In the genomic region with DNA sequence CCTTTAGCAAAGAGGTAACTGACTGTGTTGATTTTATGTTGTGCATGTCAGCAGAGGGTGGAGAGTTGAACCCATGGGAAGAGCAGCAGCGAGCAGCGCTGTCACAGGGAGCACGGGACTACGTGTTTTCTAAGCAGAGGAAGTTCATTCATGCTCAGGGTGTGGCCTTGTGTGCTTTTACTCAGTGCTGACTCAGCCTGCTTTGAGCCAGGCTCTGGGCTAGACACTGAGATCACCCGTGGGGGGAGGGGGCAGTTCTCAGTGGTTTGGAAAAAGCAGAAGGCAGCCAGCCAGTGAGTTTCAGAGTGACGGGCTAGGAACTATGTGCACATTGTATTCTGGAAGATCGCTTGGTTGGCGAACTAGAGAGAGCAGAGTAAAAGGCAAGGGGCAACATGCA, we compare ENCODE assay signal across 9 mouse cellular contexts.
A peak's percentile ranks its signal among the peaks of the same experiment; 100 is the strongest.
DNase-seq lines count a peak whose midpoint lies in the region; ATAC-seq and TF ChIP-seq lines count a peak whose summit lies in the region.
"Had no signal": no experiment of that assay in that cellular context is flagged by ENCODE, and none has a peak within 500 bp of the region (broad histone marks: within the 10 kb centered on the region; RNA-seq: fewer than 3 reads in every experiment).

No protein-coding gene starts in this region.

- WGBS in hindbrain, postnatal 0 days: 58% methylated on average over 8 of the region's 8 CpGs
- 67% methylated on average over 8 of the region's 8 CpGs for WGBS in hindbrain, embryonic 16.5 days
- 64% methylated on average over 8 of the region's 8 CpGs for WGBS in heart, embryonic 14.5 days
- 60% methylated on average over 8 of the region's 8 CpGs for WGBS in lung, embryonic 15.5 days
- WGBS in spleen, adult 2 months: 22% methylated on average over 8 of the region's 8 CpGs
- 75% methylated on average over 8 of the region's 8 CpGs for WGBS in hindbrain, embryonic 14.5 days

- H3K27ac ChIP-seq in hindbrain, postnatal 0 days: no peak overlapping the region
- no peak overlapping the region for H3K27ac ChIP-seq in hindbrain, embryonic 16.5 days (ENCODE audit: low read depth, low read length)
- no peak overlapping the region for H3K27ac ChIP-seq in heart, embryonic 14.5 days (replicated peaks in 1 of 2; ENCODE audit: control insufficient read depth in 1 of 2, insufficient read depth in 1 of 2, low read depth in 2 of 2, low read length in 2 of 2)
- H3K27ac ChIP-seq in lung, embryonic 15.5 days: no peak overlapping the region
- H3K27ac ChIP-seq in spleen, adult 2 months (ENCODE audit: insufficient read depth, low read length): no peak overlapping the region
- no peak overlapping the region for H3K27ac ChIP-seq in hindbrain, embryonic 14.5 days
- H3K27ac ChIP-seq: neural tube, embryonic 13.5 days had no signal

- H3K4me3 ChIP-seq in hindbrain, postnatal 0 days (ENCODE audit: low read length): no peak overlapping the region
- H3K4me3 ChIP-seq in hindbrain, embryonic 16.5 days (ENCODE audit: low read length): no peak overlapping the region
- no peak overlapping the region for H3K4me3 ChIP-seq in heart, embryonic 14.5 days (ENCODE audit: control insufficient read depth in 1 of 2, insufficient read depth in 1 of 2, low read depth in 1 of 2, low read length in 2 of 2)
- no peak overlapping the region for H3K4me3 ChIP-seq in lung, embryonic 15.5 days
- no peak overlapping the region for H3K4me3 ChIP-seq in spleen, adult 2 months (ENCODE audit: extremely low read depth, insufficient read depth, insufficient read length)
- H3K4me3 ChIP-seq in hindbrain, embryonic 14.5 days (replicated peaks; ENCODE audit: low read length): no peak overlapping the region
- H3K4me3 ChIP-seq: neural tube, embryonic 13.5 days had no signal

- H3K27me3 ChIP-seq in hindbrain, postnatal 0 days (ENCODE audit: insufficient read depth, low read length): no peaks in the 10 kb centered on the region
- H3K27me3 ChIP-seq in hindbrain, embryonic 16.5 days (replicated peaks; ENCODE audit: control insufficient read depth, insufficient read depth, low read length): no peaks in the 10 kb centered on the region
- no peaks in the 10 kb centered on the region for H3K27me3 ChIP-seq in heart, embryonic 14.5 days (ENCODE audit: control insufficient read depth, insufficient read depth, low read length)
- H3K27me3 ChIP-seq in lung, embryonic 15.5 days: no peaks in the 10 kb centered on the region
- no peaks in the 10 kb centered on the region for H3K27me3 ChIP-seq in spleen, adult 2 months (ENCODE audit: control insufficient read depth, insufficient read depth, low read length)
- H3K27me3 ChIP-seq in hindbrain, embryonic 14.5 days (ENCODE audit: control insufficient read depth, insufficient read depth, low read length): no peaks in the 10 kb centered on the region
- H3K27me3 ChIP-seq: neural tube, embryonic 13.5 days had no signal

- no peak overlapping the region for H3K9ac ChIP-seq in hindbrain, postnatal 0 days (replicated peaks; ENCODE audit: low read length)
- no peak overlapping the region for H3K9ac ChIP-seq in hindbrain, embryonic 16.5 days (ENCODE audit: low read depth, low read length)
- H3K9ac ChIP-seq in heart, embryonic 14.5 days (ENCODE audit: low read length): no peak overlapping the region
- H3K9ac ChIP-seq in lung, embryonic 15.5 days: no peak overlapping the region
- no peak overlapping the region for H3K9ac ChIP-seq in hindbrain, embryonic 14.5 days
- H3K9ac ChIP-seq: neural tube, embryonic 13.5 days had no signal

- H3K4me2 ChIP-seq in hindbrain, postnatal 0 days (ENCODE audit: low read depth, low read length): no peak overlapping the region
- no peak overlapping the region for H3K4me2 ChIP-seq in hindbrain, embryonic 16.5 days (ENCODE audit: low read length)
- no peak overlapping the region for H3K4me2 ChIP-seq in heart, embryonic 14.5 days (ENCODE audit: low read length)
- no peak overlapping the region for H3K4me2 ChIP-seq in lung, embryonic 15.5 days
- H3K4me2 ChIP-seq in hindbrain, embryonic 14.5 days (replicated peaks): no peak overlapping the region
- H3K4me2 ChIP-seq: neural tube, embryonic 13.5 days had no signal

- TF ChIP-seq POLR2A in spleen, adult 2 months (IDR thresholded peaks at IDR 0.05; ENCODE audit: low read depth, low read length): no peak

- ATAC-seq in hindbrain, postnatal 0 days: no peak
- no peak for ATAC-seq in hindbrain, embryonic 16.5 days
- 0 out of 2 replicates have a peak, but pooled peaks have one; percentile 35 for ATAC-seq in heart, embryonic 14.5 days (ENCODE audit: insufficient number of reproducible peaks, insufficient read depth, low FRiP score, low read depth)
- ATAC-seq in lung, embryonic 15.5 days (ENCODE audit: borderline replicate concordance, extremely low read depth, low FRiP score, low TSS enrichment): peak; percentile 46; the same call in 1 of the 2 replicates
- ATAC-seq in hindbrain, embryonic 14.5 days (ENCODE audit: low FRiP score): no peak

- TF ChIP-seq CTCF in hindbrain, postnatal 0 days (IDR thresholded peaks at IDR 0.05; ENCODE audit: low read depth): no peak
- no peak for TF ChIP-seq CTCF in spleen, adult 2 months (IDR thresholded peaks at IDR 0.05; ENCODE audit: extremely low read depth, insufficient read depth, insufficient read length, insufficient replicate concordance)

- no peaks in the 10 kb centered on the region for H3K9me3 ChIP-seq in hindbrain, postnatal 0 days (ENCODE audit: low read length)
- no peaks in the 10 kb centered on the region for H3K9me3 ChIP-seq in hindbrain, embryonic 16.5 days (ENCODE audit: control insufficient read depth, low read length)
- H3K9me3 ChIP-seq in heart, embryonic 14.5 days (ENCODE audit: control insufficient read depth, low read length): no peaks in the 10 kb centered on the region
- no peaks in the 10 kb centered on the region for H3K9me3 ChIP-seq in lung, embryonic 15.5 days
- no peaks in the 10 kb centered on the region for H3K9me3 ChIP-seq in hindbrain, embryonic 14.5 days (ENCODE audit: control insufficient read depth, low read length)
- H3K9me3 ChIP-seq: neural tube, embryonic 13.5 days had no signal

- no peaks in the 10 kb centered on the region for H3K36me3 ChIP-seq in hindbrain, postnatal 0 days (ENCODE audit: insufficient read depth, low read length)
- H3K36me3 ChIP-seq in hindbrain, embryonic 16.5 days (ENCODE audit: control insufficient read depth, insufficient read depth, low read length): no peaks in the 10 kb centered on the region
- H3K36me3 ChIP-seq in heart, embryonic 14.5 days (ENCODE audit: control insufficient read depth, insufficient read depth, low read length): no peaks in the 10 kb centered on the region
- H3K36me3 ChIP-seq in lung, embryonic 15.5 days: no peaks in the 10 kb centered on the region
- H3K36me3 ChIP-seq in spleen, adult 2 months (ENCODE audit: control insufficient read depth, insufficient read depth, low read length): no peaks in the 10 kb centered on the region
- no peaks in the 10 kb centered on the region for H3K36me3 ChIP-seq in hindbrain, embryonic 14.5 days (replicated peaks; ENCODE audit: control insufficient read depth, insufficient read depth)
- H3K36me3 ChIP-seq: neural tube, embryonic 13.5 days had no signal

- H3K4me1 ChIP-seq in hindbrain, postnatal 0 days (ENCODE audit: insufficient read depth, low read length): peaks cover 29% of the 10 kb centered on the region
- peaks cover 26% of the 10 kb centered on the region for H3K4me1 ChIP-seq in hindbrain, embryonic 16.5 days (ENCODE audit: control insufficient read depth, insufficient read depth, low read depth, low read length)
- H3K4me1 ChIP-seq in heart, embryonic 14.5 days (ENCODE audit: control insufficient read depth in 2 of 2, insufficient read depth in 2 of 2, low read length in 2 of 2): peaks cover 12 to 14% of the 10 kb centered on the region in 2 experiments
- peaks cover 25% of the 10 kb centered on the region for H3K4me1 ChIP-seq in lung, embryonic 15.5 days
- H3K4me1 ChIP-seq in spleen, adult 2 months (ENCODE audit: control insufficient read depth, insufficient read depth, insufficient read length): 0 out of 2 replicates have a peak, but pooled peaks cover 3% of the 10 kb centered on the region
- peaks cover 27% of the 10 kb centered on the region for H3K4me1 ChIP-seq in hindbrain, embryonic 14.5 days (replicated peaks; ENCODE audit: control insufficient read depth, insufficient read depth, low read length)

- DNase-seq in hindbrain, postnatal 0 days (ENCODE audit: low spot score): peak; percentile 40
- DNase-seq in brain, adult 2 months (ENCODE audit: low read depth, low spot score): peak; percentile 91
- DNase-seq in layer of hippocampus, adult 18-20 months (ENCODE audit: low spot score in 2 of 2): peak; percentile 60 to 84
- peak; percentile 26 to 42 for DNase-seq in spleen, adult 2 months (ENCODE audit: low read depth in 1 of 2, low spot score in 2 of 2)
- DNase-seq in hindbrain, embryonic 14.5 days (ENCODE audit: low spot score): no peak

Comparison
In these comparisons a context has a peak if more than half of its experiments do, and no peak if none do; other contexts are left out.
1. ATAC-seq: peak in heart, embryonic 14.5 days (single experiment) and lung, embryonic 15.5 days (single experiment); none in hindbrain, postnatal 0 days (single experiment), hindbrain, embryonic 16.5 days (single experiment) and hindbrain, embryonic 14.5 days (single experiment).